Mouse (Mus musculus) forebrain, embryonic 14.5 days (tissue): ENCODE measurements around the gene Olfr287. TPM values are rescaled to one million over a fixed set of nuclear protein-coding genes. Genes with fewer than 3 reads are reported as not detected.

Experiments
- ATAC-seq: fragments of 200-750 bp; cut with Nextera tagmentation; 2 replicates; pipeline ENCODE4 v1.8.0; 2017; ENCODE audit warnings: mild to moderate bottlenecking, moderate library complexity
- DNase-seq: peaks from one replicate; pipeline ENCODE4 v3.0.0-alpha.2; 2015; ENCODE audit warnings: low spot score
- H3K27ac ChIP-seq: fragments of 300-500 bp; sonication (generic); 2 replicates; pipeline ENCODE4 v1.5.1; 2014; ENCODE audit warnings: low read depth, mild to moderate bottlenecking, control low read depth, low read length, moderate library complexity
- H3K27me3 ChIP-seq: fragments of 300-500 bp; sonication (generic); replicated peaks from 2 replicates; pipeline ENCODE4 v1.6.1; 2014; ENCODE audit warnings: low read length, control low read depth, mixed read lengths; ENCODE audit not compliant: control insufficient read depth, insufficient read depth
- H3K36me3 ChIP-seq: fragments of 300-500 bp; sonication (generic); 2 replicates; pipeline ENCODE4 v1.6.1; 2014; ENCODE audit warnings: low read length, control low read depth; ENCODE audit not compliant: control insufficient read depth, insufficient read depth
- H3K4me1 ChIP-seq: fragments of 300-500 bp; sonication (generic); 2 replicates; pipeline ENCODE4 v1.6.1; 2014; ENCODE audit warnings: antibody characterized with exemption, low read length, control low read depth; ENCODE audit not compliant: control insufficient read depth, insufficient read depth
- H3K4me2 ChIP-seq: fragments of 300-500 bp; sonication (generic); 2 replicates; pipeline ENCODE4 v1.6.1; 2014; ENCODE audit warnings: mild to moderate bottlenecking, control low read depth, low read length
- H3K4me3 ChIP-seq: fragments of 300-500 bp; sonication (generic); 2 replicates; pipeline ENCODE4 v1.5.1; 2014; ENCODE audit warnings: low read depth, low read length, control low read depth
- H3K9ac ChIP-seq: fragments of 300-500 bp; sonication (generic); 2 replicates; pipeline ENCODE4 v1.6.1; 2014; ENCODE audit warnings: mild to moderate bottlenecking, low read length, control low read depth, moderate library complexity
- H3K9me3 ChIP-seq: fragments of 300-500 bp; sonication (generic); replicated peaks from 2 replicates; pipeline ENCODE4 v1.6.1; 2016; ENCODE audit warnings: low read length, control low read depth, mixed read lengths; ENCODE audit not compliant: control insufficient read depth
- WGBS: fragments of 180-500 bp; shearing (Covaris S2); extraction: QIAGEN DNeasy Blood & Tissue Kit; methylation state at CpG from one replicate; pipeline ENCODE4 v1.1.7; 2014; 5-methylcytosine and 5-hydroxymethylcytosine counted together
- polyA plus RNA-seq: library from polyadenylated mRNA; unstranded; fragments of >200 nt; fragmentation: Nextera tagmentation; extraction: Ambion mirVana; gene quantifications from 2 replicates; pipeline ENCODE4 v1.2.1, GENCODE M21; 2014

Gene Olfr287
- polyA plus RNA-seq, 1 experiment from 2014 or later = not detected

- Histone ChIP-seq H3K9ac (peak within 1 kb of the TSS; percentile 69; the same call in 1 of the 2 replicates), H3K9me3 (no peaks in the 10 kb centered on the region), H3K27ac (no peak within 1 kb of the TSS), H3K4me2 (peak within 1 kb of the TSS; percentile 78), H3K4me1 (peaks cover 2% of the 10 kb centered on the region; the same call in 1 of the 2 replicates), H3K36me3 (no peaks in the 10 kb centered on the region), H3K27me3 (peaks cover 12% of the 10 kb centered on the region; the same call in 1 of the 2 replicates), H3K4me3 (no peak within 1 kb of the TSS)
- WGBS = 86% methylated on average over 5 of the region's 5 CpGs
- ATAC-seq = no peak
- no peak for DNase-seq
These were observed 55.3 kb downstream of the Olfr287 start, which contains the start of gene Asb8 for GRCm38 (mm10) chr15:98165525-98165924. TSS of gene Asb8 (minus strand) at chr15:98165625.

- 82% methylated on average over 4 of the region's 4 CpGs for WGBS
- H3K4me2 ChIP-seq = no peak overlapping the region
These were observed 58.3 kb downstream of the Olfr287 start for GRCm38 (mm10) chr15:98162561-98162960.

GRCm38 (mm10) chr15:98161026-98161805 lies 59.6 kb downstream of the Olfr287 start:
- DNase-seq = no peak
- no peak overlapping the region for H3K9ac ChIP-seq
- WGBS = 57% methylated on average over 19 of the region's 19 CpGs
- no peak overlapping the region for H3K4me2 ChIP-seq
- H3K4me1 ChIP-seq = no peaks in the 10 kb centered on the region
- no peaks in the 10 kb centered on the region for H3K9me3 ChIP-seq
- H3K4me3 ChIP-seq = no peak overlapping the region
- no peak for ATAC-seq
- H3K27me3 ChIP-seq = no peaks in the 10 kb centered on the region
- no peaks in the 10 kb centered on the region for H3K36me3 ChIP-seq
- H3K27ac ChIP-seq = no peak overlapping the region

More at GRCm38 (mm10) chr15:98162561-98162960, 58.3 kb downstream of the Olfr287 start:
- Histone ChIP-seq H3K27me3 (no peaks in the 10 kb centered on the region), H3K4me3 (no peak overlapping the region), H3K4me1 (no peaks in the 10 kb centered on the region), H3K9me3 (no peaks in the 10 kb centered on the region), H3K27ac (no peak overlapping the region), H3K9ac (no peak overlapping the region), H3K36me3 (no peaks in the 10 kb centered on the region)
- DNase-seq (no peak), ATAC-seq (no peak)

- no peaks in the 10 kb centered on the region for H3K27me3 ChIP-seq
- H3K27ac ChIP-seq = no peak overlapping the region
- WGBS = 65% methylated on average over 1 of the region's 1 CpGs
- DNase-seq = no peak
- H3K4me1 ChIP-seq = no peaks in the 10 kb centered on the region
- H3K9ac ChIP-seq = no peak overlapping the region
- no peaks in the 10 kb centered on the region for H3K36me3 ChIP-seq
- no peak overlapping the region for H3K4me3 ChIP-seq
- H3K4me2 ChIP-seq = no peak overlapping the region
- no peak for ATAC-seq
- no peaks in the 10 kb centered on the region for H3K9me3 ChIP-seq
These were observed 63.6 kb downstream of the Olfr287 start for GRCm38 (mm10) chr15:98157253-98157652.

Other genes with a start within 250 kb of the Olfr287 start
- 19.4 and 23.9 TPM in 2 replicates for gene Col2a1, start 216.4 kb downstream of the Olfr287 start, polyA plus RNA-seq
- gene Pfkm, start 128.5 kb downstream of the Olfr287 start, polyA plus RNA-seq = 65.0 and 73.6 TPM in 2 replicates
- 21.7 and 24.8 TPM in 2 replicates for gene Senp1, start 127.3 kb downstream of the Olfr287 start, polyA plus RNA-seq
- gene Asb8, start 55.4 kb downstream of the Olfr287 start, polyA plus RNA-seq = 60.5 and 62.2 TPM in 2 replicates
- gene Ccdc184, start 53.9 kb downstream of the Olfr287 start, polyA plus RNA-seq = 42.6 and 52.2 TPM in 2 replicates
- gene Olfr288, start 25.5 kb downstream of the Olfr287 start, polyA plus RNA-seq = not detected in 2 replicates
- not detected in 2 replicates for gene Gm44579, start 79 bp downstream of the Olfr287 start, polyA plus RNA-seq
- not detected in 2 replicates for gene Olfr286, start 13.4 kb upstream of the Olfr287 start, polyA plus RNA-seq
- gene H1fnt, start 36.2 kb upstream of the Olfr287 start, polyA plus RNA-seq = not detected in 2 replicates
- gene Zfp641, start 75.1 kb upstream of the Olfr287 start, polyA plus RNA-seq = 2.8 and 3.7 TPM in 2 replicates
- gene Olfr285, start 96.3 kb upstream of the Olfr287 start, polyA plus RNA-seq = not detected in 2 replicates
- not detected in 2 replicates for gene Olfr284, start 119.9 kb upstream of the Olfr287 start, polyA plus RNA-seq
- gene Olfr283, start 159.9 kb upstream of the Olfr287 start, polyA plus RNA-seq = not detected in 2 replicates
- gene Olfr282, start 210.2 kb upstream of the Olfr287 start, polyA plus RNA-seq = not detected in 2 replicates
- gene Olfr281, start 231.5 kb upstream of the Olfr287 start, polyA plus RNA-seq = not detected in 2 replicates
- not detected in 2 replicates for gene OR5BS1P, start 248.8 kb upstream of the Olfr287 start, polyA plus RNA-seq